Mouse (Mus musculus): ENCODE data around the gene Ranbp1. TPM values are rescaled to one million over a fixed set of nuclear protein-coding genes. Genes with fewer than 3 reads are reported as not detected.
A peak's percentile ranks its signal among the peaks of the same experiment; 100 is the strongest.

The Ranbp1 gene
- total and polyA plus RNA-seq, 2 experiments, result 37.0 to 39.5 TPM

GRCm38 (mm10) chr16:18236676-18237501, 11.6 kb downstream of the Ranbp1 start:
- no peak for DNase-seq (ENCODE audit: extremely low read depth, low read depth, low spot score)
- Histone ChIP-seq H3K9ac (ENCODE audit: low read depth, low read length) (no peak overlapping the region), H3K27ac (replicated peaks; ENCODE audit: insufficient read depth, low read depth, low read length) (no peak overlapping the region), H3K4me1 (ENCODE audit: control insufficient read depth, insufficient read depth, low read length) (peaks cover 17% of the 10 kb centered on the region), H3K27me3 (ENCODE audit: control insufficient read depth, insufficient read depth, low read length) (no peaks in the 10 kb centered on the region), H3K79me2 (ENCODE audit: control insufficient read depth, insufficient read depth, low read length) (no peaks in the 10 kb centered on the region), H3K36me3 (ENCODE audit: control insufficient read depth, insufficient read depth, low read length) (peaks cover 9% of the 10 kb centered on the region), H3K4me3 (ENCODE audit: insufficient read depth, low read depth, low read length) (no peak overlapping the region)
- 93% methylated on average over 7 of the region's 7 CpGs for WGBS
- TF ChIP-seq POLR2A (IDR thresholded peaks at IDR 0.05; ENCODE audit: extremely low read depth, insufficient read depth, low read length) (no peak), CTCF (IDR thresholded peaks at IDR 0.05; ENCODE audit: low read depth, low read length) (no peak)

DNA sequence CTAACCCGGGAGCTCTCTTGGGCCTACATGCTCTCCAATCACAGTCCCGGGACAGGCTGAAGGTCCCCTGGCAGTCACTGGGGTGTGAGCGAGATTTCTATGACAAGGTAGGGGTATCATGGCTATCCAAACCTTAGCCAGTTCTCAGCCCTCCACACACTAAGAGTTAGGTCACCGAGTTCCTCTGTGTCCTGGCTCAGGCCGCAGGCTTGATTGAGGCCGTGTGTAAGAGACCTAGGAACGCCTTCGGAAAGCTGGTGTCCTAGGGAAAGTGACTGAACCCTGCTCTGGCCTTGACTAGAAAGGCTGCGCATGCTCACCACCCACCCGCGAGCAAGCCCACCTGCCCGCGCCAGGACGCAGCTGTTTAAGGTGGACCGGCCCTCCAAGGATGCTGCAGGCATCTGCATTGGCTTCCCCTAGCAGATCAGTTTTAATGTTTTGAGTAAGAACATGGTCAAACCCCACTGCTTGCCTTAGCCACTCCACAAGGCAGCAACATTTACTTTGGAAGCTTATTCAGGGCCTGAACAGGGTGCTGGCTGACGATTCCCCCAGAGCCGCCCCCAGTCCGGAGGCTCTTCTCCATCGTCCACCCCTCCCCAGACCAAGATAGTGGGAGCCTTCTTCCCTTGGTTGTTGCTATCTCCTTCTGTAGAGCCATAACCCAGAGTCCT, 13.0 kb downstream of the Ranbp1 start:
- H3K79me2 ChIP-seq (ENCODE audit: control insufficient read depth, insufficient read depth, low read length), result no peaks in the 10 kb centered on the region
- peak overlapping the region; percentile 81 for H3K4me3 ChIP-seq (ENCODE audit: insufficient read depth, low read depth, low read length)
- H3K27me3 ChIP-seq (ENCODE audit: control insufficient read depth, insufficient read depth, low read length), result no peaks in the 10 kb centered on the region
- WGBS, result 12% methylated on average over 19 of the region's 19 CpGs
- TF ChIP-seq CTCF (IDR thresholded peaks at IDR 0.05; ENCODE audit: low read depth, low read length), result no peak
- TF ChIP-seq POLR2A (IDR thresholded peaks at IDR 0.05; ENCODE audit: extremely low read depth, insufficient read depth, low read length), result no peak
- peak overlapping the region; percentile 39 for H3K27ac ChIP-seq (replicated peaks; ENCODE audit: insufficient read depth, low read depth, low read length)
- H3K36me3 ChIP-seq (ENCODE audit: control insufficient read depth, insufficient read depth, low read length), result peaks cover 3% of the 10 kb centered on the region
- DNase-seq (ENCODE audit: extremely low read depth, low read depth, low spot score), result peak; percentile 57
- H3K9ac ChIP-seq (ENCODE audit: low read depth, low read length), result peak overlapping the region; percentile 76
- peaks cover 17% of the 10 kb centered on the region for H3K4me1 ChIP-seq (ENCODE audit: control insufficient read depth, insufficient read depth, low read length)

DNA sequence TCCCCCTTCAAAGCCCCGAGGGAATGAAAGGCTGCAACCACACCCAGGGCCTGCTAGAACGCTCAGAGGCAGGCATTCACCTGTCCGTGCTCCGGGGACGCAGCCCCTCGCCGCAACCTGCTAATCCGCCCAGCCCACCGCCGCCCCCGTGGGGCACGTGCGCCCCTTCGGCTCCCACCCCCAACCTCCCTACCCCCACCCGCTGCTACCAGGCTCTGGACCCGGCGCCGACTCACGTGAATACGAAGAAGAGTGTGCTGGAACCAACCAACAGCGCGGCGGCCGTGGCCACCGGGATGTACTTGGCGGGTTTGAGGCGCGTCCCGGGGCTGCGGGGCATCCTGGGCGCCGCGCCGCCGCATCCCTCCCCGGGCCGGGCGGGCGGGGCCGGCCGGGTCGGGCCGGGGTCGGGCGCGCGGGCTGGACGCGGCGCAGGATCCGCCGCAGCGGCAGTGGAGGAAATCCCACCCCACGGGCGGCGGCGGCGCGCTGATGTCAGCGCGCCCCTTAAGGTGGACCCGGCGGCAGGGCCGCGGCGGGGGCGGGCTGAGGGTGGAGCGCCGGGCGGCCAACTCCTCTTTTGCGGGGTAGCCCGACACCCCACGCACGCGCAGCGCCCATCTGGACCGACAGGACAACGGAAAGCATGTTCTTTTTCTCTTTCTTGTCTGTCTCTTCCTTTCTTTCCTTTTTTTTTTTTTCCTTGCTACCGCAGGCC, 13.7 kb downstream of the Ranbp1 start, which contains the start of gene Zdhhc8:
Gene Zdhhc8, minus strand, starts transcription at position 466 of the 718 bp plus-strand sequence.
- no peak for TF ChIP-seq CTCF (IDR thresholded peaks at IDR 0.05; ENCODE audit: low read depth, low read length)
- no peak for TF ChIP-seq POLR2A (IDR thresholded peaks at IDR 0.05; ENCODE audit: extremely low read depth, insufficient read depth, low read length)
- peaks cover 2% of the 10 kb centered on the region; the same call in 1 of the 2 replicates for H3K36me3 ChIP-seq (ENCODE audit: control insufficient read depth, insufficient read depth, low read length)
- peak within 1 kb of the TSS; percentile 81 for H3K4me3 ChIP-seq (ENCODE audit: insufficient read depth, low read depth, low read length)
- H3K4me1 ChIP-seq (ENCODE audit: control insufficient read depth, insufficient read depth, low read length), result peaks cover 17% of the 10 kb centered on the region
- H3K27me3 ChIP-seq (ENCODE audit: control insufficient read depth, insufficient read depth, low read length), result no peaks in the 10 kb centered on the region
- H3K27ac ChIP-seq (replicated peaks; ENCODE audit: insufficient read depth, low read depth, low read length), result peak within 1 kb of the TSS; percentile 39
- DNase-seq (ENCODE audit: extremely low read depth, low read depth, low spot score), result no peak
- H3K9ac ChIP-seq (ENCODE audit: low read depth, low read length), result peak within 1 kb of the TSS; percentile 89
- no peaks in the 10 kb centered on the region for H3K79me2 ChIP-seq (ENCODE audit: control insufficient read depth, insufficient read depth, low read length)
- WGBS, result under 1% methylated on average over 73 of the region's 79 CpGs

DNA sequence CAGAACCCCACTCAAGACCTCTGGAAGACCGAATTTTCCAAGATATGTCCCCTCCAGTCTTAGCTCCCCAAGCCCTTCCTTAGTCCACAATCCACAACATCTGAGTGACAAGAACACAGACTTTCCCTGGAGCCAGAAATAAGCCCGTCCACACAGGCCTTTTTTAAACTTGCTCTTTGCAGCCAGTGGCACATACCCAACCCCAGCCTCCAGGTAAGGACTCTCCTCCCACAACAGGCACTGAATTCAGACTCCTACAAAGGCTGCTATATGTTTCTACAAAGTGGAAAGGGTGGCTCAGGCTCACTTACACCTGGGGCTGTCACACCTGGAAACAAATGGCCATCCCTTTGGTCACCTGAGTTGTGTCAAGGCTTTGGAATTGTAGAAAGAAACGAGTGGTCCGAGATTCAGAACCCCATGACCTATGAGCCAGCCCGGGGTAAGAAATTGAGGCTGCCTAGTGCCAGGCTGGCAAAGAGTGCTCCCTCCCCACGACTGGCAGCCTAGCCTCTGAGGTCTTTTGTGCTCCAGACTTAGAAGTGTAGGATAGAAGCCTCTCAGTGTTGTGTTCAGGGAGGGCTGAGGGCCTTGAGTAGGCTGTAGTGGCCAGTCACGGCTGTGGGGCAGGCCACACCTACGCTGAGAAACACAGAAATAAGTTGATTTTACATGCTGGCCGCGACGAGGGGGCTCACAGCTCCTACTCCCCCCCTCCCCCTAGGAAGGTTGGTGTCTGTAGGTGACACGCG, 14.4 kb downstream of the Ranbp1 start:
- peak overlapping the region; percentile 81 for H3K4me3 ChIP-seq (ENCODE audit: insufficient read depth, low read depth, low read length)
- no peak overlapping the region for H3K27ac ChIP-seq (replicated peaks; ENCODE audit: insufficient read depth, low read depth, low read length)
- H3K36me3 ChIP-seq (ENCODE audit: control insufficient read depth, insufficient read depth, low read length), result 0 out of 2 replicates have a peak, but pooled peaks cover 2% of the 10 kb centered on the region
- no peaks in the 10 kb centered on the region for H3K27me3 ChIP-seq (ENCODE audit: control insufficient read depth, insufficient read depth, low read length)
- no peaks in the 10 kb centered on the region for H3K79me2 ChIP-seq (ENCODE audit: control insufficient read depth, insufficient read depth, low read length)
- H3K4me1 ChIP-seq (ENCODE audit: control insufficient read depth, insufficient read depth, low read length), result peaks cover 17% of the 10 kb centered on the region
- no peak for DNase-seq (ENCODE audit: extremely low read depth, low read depth, low spot score)
- 24% methylated on average over 13 of the region's 13 CpGs for WGBS
- peak overlapping the region; percentile 89 for H3K9ac ChIP-seq (ENCODE audit: low read depth, low read length)
- no peak for TF ChIP-seq POLR2A (IDR thresholded peaks at IDR 0.05; ENCODE audit: extremely low read depth, insufficient read depth, low read length)
- TF ChIP-seq CTCF (IDR thresholded peaks at IDR 0.05; ENCODE audit: low read depth, low read length), result no peak

DNA sequence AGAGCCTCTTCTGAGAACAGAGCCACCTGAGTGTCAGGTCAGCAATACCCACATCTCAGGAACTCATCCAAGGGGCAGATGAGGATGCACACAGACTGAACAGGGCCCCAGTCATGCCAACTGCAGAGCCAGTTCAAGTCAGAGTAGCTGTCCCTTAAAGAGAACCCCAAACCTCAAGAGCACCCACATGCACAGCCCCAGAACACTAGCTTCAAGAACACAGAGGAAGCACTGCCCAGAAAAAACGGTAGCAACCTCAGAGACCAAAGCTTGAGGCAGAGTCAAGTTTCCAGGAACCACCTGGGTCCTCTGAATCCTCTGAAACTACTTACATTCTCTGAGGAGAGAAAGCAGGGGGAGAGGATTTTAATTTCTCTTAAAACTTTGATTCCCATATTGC, 15.1 kb downstream of the Ranbp1 start:
- Histone ChIP-seq H3K36me3 (ENCODE audit: control insufficient read depth, insufficient read depth, low read length) (0 out of 2 replicates have a peak, but pooled peaks cover 2% of the 10 kb centered on the region), H3K27ac (replicated peaks; ENCODE audit: insufficient read depth, low read depth, low read length) (no peak overlapping the region), H3K9ac (ENCODE audit: low read depth, low read length) (no peak overlapping the region), H3K27me3 (ENCODE audit: control insufficient read depth, insufficient read depth, low read length) (no peaks in the 10 kb centered on the region), H3K4me3 (ENCODE audit: insufficient read depth, low read depth, low read length) (no peak overlapping the region), H3K4me1 (ENCODE audit: control insufficient read depth, insufficient read depth, low read length) (peaks cover 17% of the 10 kb centered on the region), H3K79me2 (ENCODE audit: control insufficient read depth, insufficient read depth, low read length) (no peaks in the 10 kb centered on the region)
- no peak for TF ChIP-seq POLR2A (IDR thresholded peaks at IDR 0.05; ENCODE audit: extremely low read depth, insufficient read depth, low read length)
- TF ChIP-seq CTCF (IDR thresholded peaks at IDR 0.05; ENCODE audit: low read depth, low read length), result no peak
- 39% methylated on average over 1 of the region's 1 CpGs for WGBS
- DNase-seq (ENCODE audit: extremely low read depth, low read depth, low spot score), result no peak
